Mouse (Mus musculus): ENCODE results near the gene Vrk3. TPM values are rescaled to one million over a fixed set of nuclear protein-coding genes. Genes with fewer than 3 reads are reported as not detected.

Vrk3 gene
- total RNA-seq, 2 experiments from 2014 or later: 27.0 to 30.6 TPM

- intact Hi-C loops (cut with DNase I): no loop called here
- Histone ChIP-seq H3K4me3 (no peak overlapping the region), H3K27ac (no peak overlapping the region)
- peak in 1 of 2 experiments; percentile 7 for DNase-seq (ENCODE audit: extremely low spot score in 1 of 2, low spot score in 2 of 2)
- no peak for TF ChIP-seq CTCF (IDR thresholded peaks at IDR 0.05)
Measured at GRCm38 (mm10) chr7:44812651-44813325, 64.6 kb downstream of the Vrk3 start.

GRCm38 (mm10) chr7:44813985-44814384 is 65.8 kb downstream of the Vrk3 start:
- no peak for TF ChIP-seq CTCF (IDR thresholded peaks at IDR 0.05)
- peak in 1 of 2 experiments; percentile 3 for DNase-seq (ENCODE audit: extremely low spot score in 1 of 2, low spot score in 2 of 2)

DNA sequence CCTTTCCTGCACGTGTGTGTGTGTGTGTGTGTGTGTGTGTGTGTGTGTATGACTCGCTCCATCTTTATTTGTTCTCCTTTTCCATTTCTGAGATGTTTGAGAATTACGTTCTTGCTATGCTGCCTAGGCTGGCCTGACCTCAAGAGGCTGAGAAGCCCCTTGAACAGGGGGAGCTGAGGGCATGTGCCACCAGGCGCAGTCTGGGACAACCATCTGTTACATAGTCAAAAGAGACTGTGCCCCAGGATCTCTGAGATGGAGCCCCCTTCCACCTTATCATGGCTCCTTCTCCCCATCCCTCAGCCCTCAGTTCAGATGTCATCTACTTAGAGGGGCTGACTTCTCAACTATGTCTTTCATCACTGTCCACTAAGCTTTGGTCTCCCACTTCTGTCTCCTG is 66.2 kb downstream of the Vrk3 start:
- TF ChIP-seq CTCF (IDR thresholded peaks at IDR 0.05): no peak
- Histone ChIP-seq H3K4me3 (no peak overlapping the region), H3K27ac (no peak overlapping the region)
- peak in 1 of 2 experiments; percentile 5 for DNase-seq (ENCODE audit: extremely low spot score in 1 of 2, low spot score in 2 of 2)
- intact Hi-C loops (cut with DNase I): loop anchor here (2.0 kb wide), 1 partner anchor 66 kb away; the partner anchor contains the start of gene Vrk3

More at GRCm38 (mm10) chr7:44813985-44814384, 65.8 kb downstream of the Vrk3 start:
- intact Hi-C loops (cut with DNase I): loop anchor here (2.0 kb wide), 1 partner anchor 65 kb away; the partner anchor contains the start of gene Vrk3
- no peak overlapping the region for H3K4me3 ChIP-seq
- no peak overlapping the region for H3K27ac ChIP-seq

GRCm38 (mm10) chr7:44814952-44815553 is 66.8 kb downstream of the Vrk3 start:
- intact Hi-C loops (cut with DNase I): loop anchor here (2.0 kb wide), 1 partner anchor 66 kb away; the partner anchor contains the start of gene Vrk3
- DNase-seq (ENCODE audit: extremely low spot score in 1 of 2, low spot score in 2 of 2): peak in 1 of 2 experiments; percentile 17
- H3K4me3 ChIP-seq: peak overlapping the region; percentile 71
- TF ChIP-seq CTCF (IDR thresholded peaks at IDR 0.05): no peak
- no peak overlapping the region for H3K27ac ChIP-seq

GRCm38 (mm10) chr7:44815721-44816469 is 67.7 kb downstream of the Vrk3 start, which contains the start of the genes Nup62 and Il4i1:
Gene Nup62, plus strand, starts transcription at chr7:44816088.
Gene Il4i1, plus strand, starts transcription at chr7:44816387.
- H3K27ac ChIP-seq: peak within 1 kb of the TSS; percentile 95
- DNase-seq (ENCODE audit: extremely low spot score in 1 of 2, low spot score in 2 of 2): peak; percentile 98
- intact Hi-C loops (cut with DNase I): loop anchor here (2.0 kb wide), 1 partner anchor 67 kb away; the partner anchor contains the start of gene Vrk3
- TF ChIP-seq CTCF (IDR thresholded peaks at IDR 0.05): no peak; the same call in 1 of the 2 replicates
- H3K4me3 ChIP-seq: peak within 1 kb of the TSS; percentile 71

GRCm38 (mm10) chr7:44816470-44817021 is 68.3 kb downstream of the Vrk3 start, which contains the start of gene Atf5:
Gene Atf5, minus strand, starts transcription at chr7:44816658.
- peak within 1 kb of the TSS; percentile 95 for H3K27ac ChIP-seq
- TF ChIP-seq CTCF (IDR thresholded peaks at IDR 0.05): no peak
- intact Hi-C loops (cut with DNase I): no loop called here
- H3K4me3 ChIP-seq: peak within 1 kb of the TSS; percentile 71
- DNase-seq (ENCODE audit: extremely low spot score in 1 of 2, low spot score in 2 of 2): no peak

GRCm38 (mm10) chr7:44817441-44817840 is 69.2 kb downstream of the Vrk3 start:
- Histone ChIP-seq H3K27ac (peak overlapping the region; percentile 95), H3K4me3 (peak overlapping the region; percentile 71)
- intact Hi-C loops (cut with DNase I): no loop called here
- no peak for TF ChIP-seq CTCF (IDR thresholded peaks at IDR 0.05)
- peak in 1 of 2 experiments; percentile 4 for DNase-seq (ENCODE audit: extremely low spot score in 1 of 2, low spot score in 2 of 2)

GRCm38 (mm10) chr7:44818164-44818563 is 70.0 kb downstream of the Vrk3 start:
- peak; percentile 52 for TF ChIP-seq CTCF (IDR thresholded peaks at IDR 0.05)
- intact Hi-C loops (cut with DNase I): loop anchor here (2.0 kb wide), 1 partner anchor 31 kb away; the partner anchor contains the start of genes Akt1s1 and Tbc1d17
- peak in 1 of 2 experiments; percentile 11 for DNase-seq (ENCODE audit: extremely low spot score in 1 of 2, low spot score in 2 of 2)
- Histone ChIP-seq H3K27ac (peak overlapping the region; percentile 95), H3K4me3 (peak overlapping the region; percentile 71)

DNA sequence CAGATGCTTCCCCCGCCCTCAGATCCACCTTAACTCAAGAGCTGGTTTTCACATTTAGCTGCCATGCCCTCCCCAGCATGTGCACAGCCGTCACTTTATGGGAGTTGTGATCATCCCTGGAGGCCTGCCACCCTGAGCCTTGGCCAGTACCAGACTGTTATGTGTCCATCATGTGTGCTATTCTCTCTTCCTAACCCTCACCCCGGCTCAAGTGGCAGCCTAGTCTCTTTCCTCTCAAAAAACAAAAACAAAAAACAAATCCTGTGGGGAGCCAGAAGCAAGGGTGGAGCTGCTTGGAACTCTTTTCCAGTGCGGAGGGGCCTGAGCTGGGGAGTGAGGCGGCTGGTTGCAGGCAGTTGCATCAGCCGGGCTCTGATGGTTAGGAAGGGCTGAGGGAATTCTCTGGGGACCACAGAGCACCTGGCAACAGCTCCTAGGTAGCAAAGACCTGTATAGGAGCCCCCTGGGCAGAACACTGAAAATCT is 70.6 kb downstream of the Vrk3 start:
- peak in 1 of 2 experiments; percentile 13 for DNase-seq (ENCODE audit: extremely low spot score in 1 of 2, low spot score in 2 of 2)
- TF ChIP-seq CTCF (IDR thresholded peaks at IDR 0.05): no peak

DNA sequence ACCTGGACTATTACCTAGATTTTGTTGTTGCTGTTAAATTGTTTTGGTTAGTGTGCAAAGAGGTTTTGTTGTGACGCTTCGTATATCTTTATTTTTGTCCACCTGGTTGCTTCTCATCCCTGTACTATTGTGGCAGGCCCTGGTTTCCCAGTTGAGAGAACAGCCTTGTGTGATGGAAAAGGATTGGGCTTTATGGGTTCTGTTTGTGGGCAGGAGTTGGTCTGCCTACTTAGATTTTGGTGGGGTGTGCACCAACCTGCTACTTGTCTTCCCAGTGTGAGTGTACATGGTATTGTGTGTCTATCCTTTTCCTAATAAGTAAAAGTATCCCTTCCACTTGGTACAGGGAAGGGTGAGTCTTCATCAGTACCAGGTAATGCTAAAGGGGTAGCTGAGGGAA is 71.2 kb downstream of the Vrk3 start:
- intact Hi-C loops (cut with DNase I): loop anchor here (2.0 kb wide), 1 partner anchor 29 kb away; the partner anchor contains the start of genes Akt1s1 and Tbc1d17
- H3K4me3 ChIP-seq: no peak overlapping the region; the same call in 1 of the 2 replicates
- no peak for TF ChIP-seq CTCF (IDR thresholded peaks at IDR 0.05)
- H3K27ac ChIP-seq: peak overlapping the region; percentile 95
- peak in 1 of 2 experiments; percentile 8 for DNase-seq (ENCODE audit: extremely low spot score in 1 of 2, low spot score in 2 of 2)

More for the DNA sequence above, 70.6 kb downstream of the Vrk3 start:
- peak overlapping the region; percentile 95 for H3K27ac ChIP-seq
- intact Hi-C loops (cut with DNase I): loop anchor here (2.0 kb wide), 1 partner anchor 30 kb away; the partner anchor contains the start of genes Akt1s1 and Tbc1d17
- H3K4me3 ChIP-seq: peak overlapping the region; percentile 24
